Mouse (Mus musculus): Measurements from ENCODE around the gene Ptprn2. TPM values are rescaled to one million over a fixed set of nuclear protein-coding genes. Genes with fewer than 3 reads are reported as not detected.
A peak's percentile ranks its signal among the peaks of the same experiment; 100 is the strongest.

The Ptprn2 gene
- polyA plus RNA-seq, 1 experiment from 2014 or later = 15.8 TPM

DNA sequence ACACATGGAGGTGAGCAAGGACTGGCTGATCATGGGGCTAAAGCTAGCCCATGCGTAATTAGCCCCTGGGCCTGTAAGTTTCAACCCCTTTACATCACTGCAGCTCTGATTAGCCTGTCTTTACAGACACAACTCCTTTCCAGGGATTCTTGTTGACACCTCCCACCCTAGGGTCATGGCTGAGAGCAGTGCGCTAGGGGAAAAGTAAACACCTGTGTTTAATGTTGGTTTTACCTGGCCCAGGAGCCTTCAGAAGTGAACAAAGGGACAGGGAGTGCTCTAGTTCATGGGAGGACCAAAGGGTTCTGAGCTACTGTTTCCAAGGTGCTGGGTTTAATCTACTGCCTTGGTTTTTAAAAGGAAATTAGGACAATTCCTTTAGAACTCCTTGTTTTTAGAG is 100.6 kb downstream of the Ptprn2 start:
- ATAC-seq (ENCODE audit: low FRiP score, low TSS enrichment) (no peak), DNase-seq (no peak)
- no peak overlapping the region for H3K9ac ChIP-seq (replicated peaks; ENCODE audit: low read length)
- H3K9me3 ChIP-seq (ENCODE audit: control insufficient read depth, low read length) = no peaks in the 10 kb centered on the region
- 97% methylated on average over 2 of the region's 2 CpGs for WGBS
- no peak overlapping the region for H3K4me3 ChIP-seq (replicated peaks; ENCODE audit: low read depth, low read length)
- H3K27me3 ChIP-seq (ENCODE audit: control insufficient read depth, insufficient read depth, low read length) = no peaks in the 10 kb centered on the region
- peaks cover 9% of the 10 kb centered on the region for H3K4me1 ChIP-seq (ENCODE audit: control insufficient read depth, insufficient read depth, low read length)
- H3K27ac ChIP-seq (replicated peaks; ENCODE audit: low read depth, low read length) = no peak overlapping the region
- no peaks in the 10 kb centered on the region for H3K36me3 ChIP-seq (ENCODE audit: control insufficient read depth, insufficient read depth, low read length)
- no peak overlapping the region for H3K4me2 ChIP-seq (ENCODE audit: low read length)

DNA sequence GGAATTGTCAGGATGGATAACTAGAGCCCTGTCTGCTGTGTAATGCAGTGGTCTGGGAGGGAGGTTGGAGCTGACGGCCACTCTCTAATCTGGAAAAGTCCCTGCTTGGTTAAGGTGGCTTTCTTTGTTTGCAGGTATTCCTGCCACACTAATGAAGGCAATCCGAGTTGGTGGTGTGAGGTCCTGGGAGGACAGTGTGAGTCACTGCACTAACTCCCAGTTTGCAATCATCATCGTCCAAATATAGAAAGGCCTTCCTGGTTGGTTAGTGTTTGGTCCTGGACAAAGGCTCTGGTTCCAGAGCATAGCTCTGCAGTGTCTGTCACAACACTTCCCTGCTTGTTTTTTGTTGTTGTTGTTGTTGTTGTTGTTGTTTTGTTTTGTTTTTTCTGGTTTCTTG is 102.0 kb downstream of the Ptprn2 start:
- DNase-seq = no peak
- 85% methylated on average over 3 of the region's 3 CpGs for WGBS
- Histone ChIP-seq H3K27ac (replicated peaks; ENCODE audit: low read depth, low read length) (no peak overlapping the region), H3K4me2 (ENCODE audit: low read length) (no peak overlapping the region), H3K9me3 (ENCODE audit: control insufficient read depth, low read length) (no peaks in the 10 kb centered on the region), H3K36me3 (ENCODE audit: control insufficient read depth, insufficient read depth, low read length) (no peaks in the 10 kb centered on the region), H3K4me1 (ENCODE audit: control insufficient read depth, insufficient read depth, low read length) (no peaks in the 10 kb centered on the region), H3K9ac (replicated peaks; ENCODE audit: low read length) (no peak overlapping the region), H3K27me3 (ENCODE audit: control insufficient read depth, insufficient read depth, low read length) (no peaks in the 10 kb centered on the region), H3K4me3 (replicated peaks; ENCODE audit: low read depth, low read length) (no peak overlapping the region)
- no peak for ATAC-seq (ENCODE audit: low FRiP score, low TSS enrichment)

DNA sequence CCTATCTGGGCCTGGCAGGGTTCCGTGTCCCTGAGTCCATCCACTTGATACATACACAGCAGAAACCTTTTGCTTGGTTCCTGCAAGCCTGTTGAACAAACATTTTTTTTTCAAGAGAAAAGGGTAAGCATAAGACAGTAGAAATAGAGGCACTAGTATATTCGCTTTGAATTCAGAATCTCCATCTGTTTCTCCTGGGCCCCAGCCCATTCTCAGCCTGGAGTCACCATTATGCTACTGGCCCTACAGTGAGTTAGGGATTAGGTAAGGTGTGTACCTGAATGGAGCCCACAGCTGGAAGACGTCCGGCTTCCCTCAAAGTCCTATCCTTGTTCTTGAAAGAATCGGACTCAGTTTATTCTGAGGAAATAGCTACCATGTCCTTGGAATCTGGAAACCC is 104.6 kb downstream of the Ptprn2 start:
- Histone ChIP-seq H3K4me1 (ENCODE audit: control insufficient read depth, insufficient read depth, low read length) (no peaks in the 10 kb centered on the region), H3K27ac (replicated peaks; ENCODE audit: low read depth, low read length) (no peak overlapping the region), H3K9me3 (ENCODE audit: control insufficient read depth, low read length) (no peaks in the 10 kb centered on the region), H3K4me2 (ENCODE audit: low read length) (no peak overlapping the region), H3K9ac (replicated peaks; ENCODE audit: low read length) (no peak overlapping the region), H3K4me3 (replicated peaks; ENCODE audit: low read depth, low read length) (no peak overlapping the region), H3K27me3 (ENCODE audit: control insufficient read depth, insufficient read depth, low read length) (no peaks in the 10 kb centered on the region), H3K36me3 (ENCODE audit: control insufficient read depth, insufficient read depth, low read length) (no peaks in the 10 kb centered on the region)
- 94% methylated on average over 5 of the region's 5 CpGs for WGBS
- DNase-seq = no peak
- ATAC-seq (ENCODE audit: low FRiP score, low TSS enrichment) = no peak

DNA sequence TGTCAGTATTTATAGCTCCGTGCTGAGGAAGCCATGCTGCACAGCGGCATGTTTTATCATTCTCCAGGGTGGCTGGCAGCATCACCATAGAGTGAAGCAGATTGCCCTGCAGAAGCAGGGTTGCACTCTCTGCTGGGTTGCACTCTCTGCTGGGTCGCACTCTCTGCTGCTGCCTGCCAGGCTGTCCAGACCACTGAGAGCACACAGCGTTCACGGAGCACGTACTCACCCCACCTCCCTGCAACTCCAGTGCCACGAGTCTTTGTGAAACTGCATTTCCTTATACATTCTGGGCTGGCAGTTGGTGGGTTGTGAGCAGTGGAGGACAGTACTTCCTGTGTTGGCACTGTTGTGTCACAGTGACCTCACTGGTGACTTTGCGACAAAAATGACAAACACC is 108.9 kb downstream of the Ptprn2 start:
- no peak overlapping the region for H3K4me3 ChIP-seq (replicated peaks; ENCODE audit: low read depth, low read length)
- DNase-seq (no peak), ATAC-seq (ENCODE audit: low FRiP score, low TSS enrichment) (no peak)
- no peak overlapping the region for H3K4me2 ChIP-seq (ENCODE audit: low read length)
- H3K9ac ChIP-seq (replicated peaks; ENCODE audit: low read length) = no peak overlapping the region
- WGBS = 85% methylated on average over 8 of the region's 8 CpGs
- H3K36me3 ChIP-seq (ENCODE audit: control insufficient read depth, insufficient read depth, low read length) = no peaks in the 10 kb centered on the region
- H3K4me1 ChIP-seq (ENCODE audit: control insufficient read depth, insufficient read depth, low read length) = peaks cover 20% of the 10 kb centered on the region
- H3K27me3 ChIP-seq (ENCODE audit: control insufficient read depth, insufficient read depth, low read length) = no peaks in the 10 kb centered on the region
- no peaks in the 10 kb centered on the region for H3K9me3 ChIP-seq (ENCODE audit: control insufficient read depth, low read length)
- H3K27ac ChIP-seq (replicated peaks; ENCODE audit: low read depth, low read length) = 0 out of 2 replicates have a peak overlapping the region, but pooled peaks have one; percentile 42

DNA sequence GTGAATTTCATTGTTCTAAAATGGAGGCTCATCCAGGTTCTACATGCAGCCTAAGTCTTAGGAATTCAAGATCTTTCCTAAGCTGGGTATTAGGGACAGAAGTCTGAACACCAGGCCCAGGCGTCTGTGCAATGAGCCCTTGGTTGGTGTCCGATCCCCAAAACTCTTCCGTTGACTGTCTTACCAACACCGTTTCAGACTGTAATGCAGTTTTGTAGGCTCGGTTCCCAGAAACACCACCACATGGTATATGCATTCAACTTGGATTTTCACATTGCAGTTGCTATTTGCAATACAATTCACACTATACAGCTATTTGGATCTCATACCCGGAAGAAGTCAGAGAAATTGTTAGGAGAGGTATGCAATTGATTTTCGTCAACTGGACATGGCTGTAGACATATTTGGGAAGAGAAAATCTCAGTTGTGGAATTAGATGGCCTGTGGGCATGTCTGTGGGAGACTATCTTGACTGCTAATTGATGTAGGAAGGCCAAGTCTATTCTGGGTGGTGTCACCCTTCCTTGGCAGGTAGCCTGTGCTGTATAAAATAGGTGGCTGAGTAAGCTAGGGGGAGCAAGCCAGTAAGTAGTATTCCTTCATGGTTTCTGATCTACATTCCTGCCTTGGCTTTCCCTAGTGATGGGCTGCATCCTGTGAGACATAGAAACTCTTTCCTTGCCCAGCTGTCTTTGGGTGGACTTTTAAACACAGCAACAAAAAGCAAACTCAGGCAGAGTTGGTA is 109.5 kb downstream of the Ptprn2 start:
- H3K27me3 ChIP-seq (ENCODE audit: control insufficient read depth, insufficient read depth, low read length) = no peaks in the 10 kb centered on the region
- H3K27ac ChIP-seq (replicated peaks; ENCODE audit: low read depth, low read length) = 0 out of 2 replicates have a peak overlapping the region, but pooled peaks have one; percentile 42
- 95% methylated on average over 7 of the region's 7 CpGs for WGBS
- no peaks in the 10 kb centered on the region for H3K36me3 ChIP-seq (ENCODE audit: control insufficient read depth, insufficient read depth, low read length)
- DNase-seq = no peak
- H3K9ac ChIP-seq (replicated peaks; ENCODE audit: low read length) = no peak overlapping the region
- H3K9me3 ChIP-seq (ENCODE audit: control insufficient read depth, low read length) = no peaks in the 10 kb centered on the region
- ATAC-seq (ENCODE audit: low FRiP score, low TSS enrichment) = no peak
- H3K4me3 ChIP-seq (replicated peaks; ENCODE audit: low read depth, low read length) = no peak overlapping the region
- peaks cover 26% of the 10 kb centered on the region for H3K4me1 ChIP-seq (ENCODE audit: control insufficient read depth, insufficient read depth, low read length)
- no peak overlapping the region for H3K4me2 ChIP-seq (ENCODE audit: low read length)

DNA sequence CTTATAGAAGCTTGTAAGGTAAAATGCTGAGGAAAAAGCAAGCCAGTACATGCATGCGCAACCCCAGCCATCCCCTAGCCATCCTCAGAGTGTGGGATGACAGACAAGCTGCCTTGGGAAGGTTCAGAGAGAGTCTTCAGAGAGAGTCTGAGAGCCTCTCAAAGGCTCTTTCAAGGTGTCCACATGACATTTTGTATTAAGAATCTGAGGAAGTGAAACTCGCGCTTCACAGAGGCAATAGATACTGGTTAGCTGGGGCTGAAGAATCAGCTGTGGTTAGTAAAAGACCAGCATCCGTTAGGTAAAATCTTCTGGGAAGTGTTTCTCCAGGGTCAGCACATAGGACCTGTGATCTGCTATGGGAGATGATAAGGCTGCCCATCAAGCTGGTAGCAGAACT is 110.2 kb downstream of the Ptprn2 start:
- DNase-seq (no peak), ATAC-seq (ENCODE audit: low FRiP score, low TSS enrichment) (no peak)
- H3K36me3 ChIP-seq (ENCODE audit: control insufficient read depth, insufficient read depth, low read length) = no peaks in the 10 kb centered on the region
- H3K4me2 ChIP-seq (ENCODE audit: low read length) = no peak overlapping the region
- H3K4me3 ChIP-seq (replicated peaks; ENCODE audit: low read depth, low read length) = no peak overlapping the region
- H3K4me1 ChIP-seq (ENCODE audit: control insufficient read depth, insufficient read depth, low read length) = peaks cover 33% of the 10 kb centered on the region
- no peak overlapping the region for H3K27ac ChIP-seq (replicated peaks; ENCODE audit: low read depth, low read length)
- no peaks in the 10 kb centered on the region for H3K27me3 ChIP-seq (ENCODE audit: control insufficient read depth, insufficient read depth, low read length)
- no peaks in the 10 kb centered on the region for H3K9me3 ChIP-seq (ENCODE audit: control insufficient read depth, low read length)
- no peak overlapping the region for H3K9ac ChIP-seq (replicated peaks; ENCODE audit: low read length)
- WGBS = 94% methylated on average over 4 of the region's 4 CpGs

DNA sequence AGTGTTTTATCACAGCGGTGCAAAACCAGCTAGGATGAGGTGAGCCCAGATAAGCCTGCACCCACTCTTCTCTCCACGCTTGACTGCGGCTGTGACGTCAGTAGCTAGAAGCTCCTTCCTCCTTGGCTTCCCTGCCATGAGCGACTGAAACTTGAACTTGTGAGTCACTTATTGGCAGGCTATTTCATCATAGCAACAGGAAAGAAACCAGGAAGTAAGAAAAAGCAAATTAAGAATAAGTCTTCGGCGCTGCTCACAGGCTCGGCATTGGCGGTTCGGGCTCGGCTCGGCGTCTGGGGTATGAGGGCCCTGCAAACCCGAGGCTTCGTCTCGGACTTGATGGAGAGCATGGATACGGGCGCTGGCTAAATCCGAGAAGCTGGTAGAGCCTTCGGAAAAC is 111.5 kb downstream of the Ptprn2 start:
- peaks cover 35% of the 10 kb centered on the region for H3K4me1 ChIP-seq (ENCODE audit: control insufficient read depth, insufficient read depth, low read length)
- no peak overlapping the region for H3K9ac ChIP-seq (replicated peaks; ENCODE audit: low read length)
- H3K9me3 ChIP-seq (ENCODE audit: control insufficient read depth, low read length) = no peaks in the 10 kb centered on the region
- DNase-seq (no peak), ATAC-seq (ENCODE audit: low FRiP score, low TSS enrichment) (no peak)
- no peak overlapping the region for H3K27ac ChIP-seq (replicated peaks; ENCODE audit: low read depth, low read length)
- 96% methylated on average over 20 of the region's 20 CpGs for WGBS
- H3K36me3 ChIP-seq (ENCODE audit: control insufficient read depth, insufficient read depth, low read length) = no peaks in the 10 kb centered on the region
- no peak overlapping the region for H3K4me3 ChIP-seq (replicated peaks; ENCODE audit: low read depth, low read length)
- no peak overlapping the region for H3K4me2 ChIP-seq (ENCODE audit: low read length)
- H3K27me3 ChIP-seq (ENCODE audit: control insufficient read depth, insufficient read depth, low read length) = no peaks in the 10 kb centered on the region

DNA sequence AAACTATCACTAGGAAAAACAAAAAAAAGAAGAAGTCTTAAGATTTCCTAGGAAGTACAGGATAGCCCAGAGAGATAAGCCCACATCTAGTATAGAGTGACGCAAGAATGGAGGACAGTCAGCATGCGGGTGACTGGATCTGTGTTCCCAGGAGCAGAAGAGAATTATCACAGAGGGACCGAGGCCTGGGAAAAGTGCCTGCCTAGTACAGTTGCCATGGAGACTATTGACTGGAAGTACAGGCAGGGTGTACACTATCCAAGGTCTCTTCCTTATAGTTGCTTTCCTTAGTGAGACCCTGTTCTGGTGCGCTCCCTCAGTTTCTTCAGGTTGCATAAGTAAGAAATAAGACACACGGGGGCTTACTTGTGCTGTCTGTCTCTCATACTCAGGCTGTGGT is 112.2 kb downstream of the Ptprn2 start:
- 61% methylated on average over 5 of the region's 5 CpGs for WGBS
- H3K27me3 ChIP-seq (ENCODE audit: control insufficient read depth, insufficient read depth, low read length) = no peaks in the 10 kb centered on the region
- no peak overlapping the region for H3K4me2 ChIP-seq (ENCODE audit: low read length)
- peak; percentile 33 for DNase-seq
- H3K9ac ChIP-seq (replicated peaks; ENCODE audit: low read length) = no peak overlapping the region
- peaks cover 35% of the 10 kb centered on the region for H3K4me1 ChIP-seq (ENCODE audit: control insufficient read depth, insufficient read depth, low read length)
- H3K4me3 ChIP-seq (replicated peaks; ENCODE audit: low read depth, low read length) = no peak overlapping the region
- H3K9me3 ChIP-seq (ENCODE audit: control insufficient read depth, low read length) = no peaks in the 10 kb centered on the region
- ATAC-seq (ENCODE audit: low FRiP score, low TSS enrichment) = no peak
- no peaks in the 10 kb centered on the region for H3K36me3 ChIP-seq (ENCODE audit: control insufficient read depth, insufficient read depth, low read length)
- H3K27ac ChIP-seq (replicated peaks; ENCODE audit: low read depth, low read length) = no peak overlapping the region
